Mouse (Mus musculus): ENCODE measurements around the gene D7Ertd443e.
A peak's percentile ranks its signal among the peaks of the same experiment; 100 is the strongest.

D7Ertd443e gene

DNA sequence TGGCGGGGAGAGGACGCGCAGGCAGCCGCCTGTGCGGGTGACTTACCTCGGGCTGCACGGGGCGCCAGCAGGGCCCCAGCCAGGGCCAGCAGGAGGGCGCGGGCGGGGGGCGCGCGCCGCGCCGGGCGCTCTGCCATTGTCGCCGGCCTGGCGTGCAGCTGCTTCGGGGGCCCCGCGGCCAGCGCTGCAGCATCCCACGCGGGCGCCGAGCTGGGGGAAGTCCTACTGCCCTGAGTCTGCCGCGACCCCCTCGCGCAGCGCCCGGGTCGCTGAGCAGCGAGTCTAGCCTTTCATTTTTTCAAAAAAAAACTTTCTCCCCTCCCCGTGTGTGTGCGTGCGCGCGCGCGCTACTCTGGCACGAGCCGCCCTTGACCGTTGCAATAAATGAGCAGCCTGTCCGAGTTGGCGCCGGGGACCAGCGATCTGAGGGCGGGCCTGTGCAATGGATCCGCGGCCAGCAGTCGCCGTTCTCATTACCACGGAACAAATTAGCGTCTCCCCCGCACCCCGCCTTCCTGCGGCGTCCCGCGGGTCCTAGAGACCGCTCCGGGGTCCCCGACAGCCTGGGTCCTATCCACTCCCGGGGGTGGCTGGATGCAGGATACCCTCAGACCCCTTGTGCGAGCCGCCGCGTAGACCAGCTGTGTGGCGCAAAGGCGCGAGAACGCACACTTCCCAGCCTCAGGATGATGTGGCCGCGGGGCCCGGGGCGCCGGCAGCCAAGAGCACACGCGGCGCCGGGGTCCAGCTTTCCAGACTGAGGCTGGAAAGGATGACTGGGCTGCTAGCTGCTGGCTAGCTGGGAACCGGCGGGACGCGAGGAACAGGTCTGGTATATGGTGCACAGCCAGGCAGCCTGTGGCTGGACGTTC is 160.5 kb downstream of the D7Ertd443e start:
- peak; percentile 97 for DNase-seq

DNA sequence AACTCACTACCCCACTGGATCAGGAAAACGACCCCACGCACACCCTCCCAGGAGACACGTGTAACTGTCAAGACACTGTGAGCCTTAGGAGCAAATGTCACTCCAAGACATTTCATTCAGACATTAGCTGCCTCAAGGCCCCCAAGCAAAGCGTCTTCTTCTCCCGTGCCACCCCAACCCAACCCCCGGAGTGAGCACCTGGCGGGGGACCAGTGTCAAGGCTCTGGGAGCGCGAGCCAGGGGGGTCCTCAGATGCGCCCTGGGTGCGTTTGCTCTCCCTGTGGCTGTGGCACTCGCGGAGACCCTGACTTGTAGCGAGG is 161.1 kb downstream of the D7Ertd443e start:
- peak; percentile 93 for DNase-seq

DNA sequence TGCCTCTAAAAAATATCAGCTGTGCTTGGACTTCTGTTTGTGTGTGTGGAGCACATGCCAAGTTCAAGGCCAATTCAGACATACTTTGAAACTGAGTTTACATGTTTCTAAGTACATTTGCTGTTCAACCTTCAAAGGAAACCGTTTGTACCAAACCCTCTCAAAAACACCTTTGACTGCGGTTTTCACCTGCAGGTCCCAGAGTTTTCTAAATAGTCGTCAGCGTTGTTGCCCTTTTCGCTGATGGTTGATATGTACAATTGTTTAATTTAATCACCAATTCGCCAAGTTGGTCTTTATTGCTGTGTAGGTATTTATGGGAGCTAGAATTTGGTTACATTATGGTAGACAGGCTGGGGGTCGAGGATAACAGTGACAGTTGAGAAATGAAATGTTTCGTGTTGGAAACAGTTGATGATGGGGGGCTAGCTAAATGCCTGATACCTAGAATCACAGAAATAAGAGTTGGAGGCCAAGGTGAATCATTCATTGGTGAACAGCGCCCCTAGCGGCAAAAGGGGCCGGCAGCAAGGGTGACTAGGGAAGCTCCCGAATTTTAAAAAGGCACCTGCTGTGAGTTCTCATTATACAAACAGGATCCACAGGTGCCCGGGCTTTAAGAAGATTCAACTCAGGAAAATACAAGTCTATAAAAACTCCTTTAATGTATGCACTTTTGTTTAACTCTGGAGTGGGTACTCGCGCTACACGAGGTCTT is 161.9 kb downstream of the D7Ertd443e start:
- peak; percentile 89 for DNase-seq

Measured in heart, adult 11 months (tissue).